Mouse (Mus musculus) hindbrain, embryonic 10.5 days (tissue): ENCODE results near the gene Slc4a1. TPM values are rescaled to one million over a fixed set of nuclear protein-coding genes. Genes with fewer than 3 reads are reported as not detected.
"Not testable (repeated sequence)": the region's sequence is repeated elsewhere in the genome, so short reads cannot be mapped to it uniquely, and the experiment has no call there.

Experiments
- DNase-seq: peaks from one replicate; pipeline ENCODE4 v3.0.0-alpha.2; 2017; ENCODE audit warnings: low spot score
- H3K27ac ChIP-seq: fragments of 300-500 bp; sonication (generic); 2 replicates; pipeline ENCODE4 v1.5.1; 2016; ENCODE audit warnings: mild to moderate bottlenecking, moderate library complexity
- H3K27me3 ChIP-seq: fragments of 300-500 bp; sonication (generic); 2 replicates; pipeline ENCODE4 v1.6.1; 2016; ENCODE audit warnings: mild to moderate bottlenecking; ENCODE audit not compliant: poor library complexity, insufficient read depth, severe bottlenecking
- H3K36me3 ChIP-seq: fragments of 300-500 bp; sonication (generic); 2 replicates; pipeline ENCODE4 v1.6.1; 2016; ENCODE audit warnings: mild to moderate bottlenecking, moderate library complexity
- H3K4me1 ChIP-seq: fragments of 300-500 bp; sonication (generic); replicated peaks from 2 replicates; pipeline ENCODE4 v1.6.1; 2016; ENCODE audit warnings: mild to moderate bottlenecking
- H3K4me3 ChIP-seq: fragments of 300-500 bp; sonication (generic); 2 replicates; pipeline ENCODE4 v1.5.1; 2016; ENCODE audit warnings: mild to moderate bottlenecking, moderate library complexity
- H3K9me3 ChIP-seq: fragments of 300-500 bp; sonication (generic); 2 replicates; pipeline ENCODE4 v1.6.1; 2016; ENCODE audit warnings: mild to moderate bottlenecking, moderate library complexity
- WGBS: fragments of 180-500 bp; shearing (Covaris S2); methylation state at CpG from one replicate; pipeline ENCODE4 v1.1.7; 2016; 5-methylcytosine and 5-hydroxymethylcytosine counted together
- polyA plus RNA-seq: library from polyadenylated mRNA; unstranded; fragments of >200 nt; fragmentation: Nextera tagmentation; extraction: Ambion mirVana; gene quantifications from 2 replicates; pipeline ENCODE4 v1.2.1, GENCODE M21; 2016

Gene Slc4a1
- polyA plus RNA-seq, 1 experiment from 2014 or later: 38.0 TPM

DNA sequence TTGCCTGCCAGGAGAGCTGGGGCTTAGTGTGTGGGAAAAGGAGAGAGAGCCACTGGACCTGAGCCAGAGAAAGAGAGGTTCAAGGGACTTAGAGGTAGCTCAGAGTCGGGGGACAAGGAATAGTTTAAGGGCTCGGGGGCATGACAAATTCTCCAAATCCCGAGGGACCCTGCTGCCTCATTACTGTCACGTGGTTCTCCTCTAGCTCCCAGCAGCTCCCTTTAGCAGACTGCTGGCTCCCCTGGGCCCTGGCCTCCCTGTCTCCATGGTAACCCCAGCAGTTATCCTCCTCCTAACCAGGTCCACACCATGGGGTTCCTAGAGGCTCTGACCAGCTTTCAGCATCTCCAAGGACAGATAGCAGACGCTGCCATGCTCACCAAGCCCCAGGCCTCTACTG is 29.2 kb upstream of the Slc4a1 start:
- H3K9me3 ChIP-seq: no peaks in the 10 kb centered on the region
- DNase-seq: peak; percentile 43
- 3% methylated on average over 5 of the region's 5 CpGs for WGBS
- H3K4me3 ChIP-seq: peak overlapping the region; percentile 65
- H3K27me3 ChIP-seq: peaks cover 64% of the 10 kb centered on the region
- H3K36me3 ChIP-seq: peaks cover 15% of the 10 kb centered on the region; the same call in 1 of the 2 replicates
- H3K4me1 ChIP-seq: peaks cover 68% of the 10 kb centered on the region
- peak overlapping the region; percentile 88; the same call in 1 of the 2 replicates for H3K27ac ChIP-seq

DNA sequence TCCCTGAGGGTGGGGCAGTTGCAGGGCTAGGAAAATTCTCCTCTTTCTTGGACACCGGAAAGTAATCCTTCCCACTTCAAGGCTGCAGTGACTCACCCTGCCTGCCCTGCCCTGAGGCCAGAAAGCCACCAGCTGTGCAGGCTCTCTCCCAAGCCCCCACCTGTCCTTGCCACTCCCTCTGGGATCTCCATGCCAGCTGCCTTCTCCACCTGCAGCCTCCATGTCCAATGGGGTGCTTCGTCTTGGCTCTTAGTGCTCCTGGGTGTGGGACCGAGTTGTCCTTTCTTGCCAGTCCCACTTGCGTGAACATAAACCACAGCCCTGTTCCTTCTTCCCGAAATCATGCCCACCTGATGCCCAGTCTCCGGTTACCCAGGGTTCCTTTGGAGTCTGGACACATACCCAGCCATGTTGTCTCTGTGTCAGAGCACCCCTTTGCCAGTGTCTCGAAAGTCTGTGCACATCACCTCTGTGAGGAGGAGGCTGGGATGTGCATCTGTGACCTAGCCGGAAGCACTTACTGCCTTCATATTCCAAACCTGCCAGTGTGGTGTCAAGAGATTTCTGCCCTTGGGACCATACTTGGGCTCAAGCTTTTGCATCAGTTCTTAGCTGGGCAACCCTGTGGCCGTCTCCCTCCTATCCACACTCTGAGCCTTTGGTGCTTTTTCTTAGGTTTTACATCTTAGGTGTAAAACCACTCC is 28.6 kb upstream of the Slc4a1 start:
- Histone ChIP-seq H3K9me3 (no peaks in the 10 kb centered on the region), H3K4me3 (peak overlapping the region; percentile 65), H3K36me3 (peaks cover 10% of the 10 kb centered on the region; the same call in 1 of the 2 replicates), H3K4me1 (peaks cover 62% of the 10 kb centered on the region), H3K27me3 (peaks cover 57% of the 10 kb centered on the region), H3K27ac (peak overlapping the region; percentile 88)
- DNase-seq: no peak
- WGBS: 78% methylated on average over 9 of the region's 9 CpGs

DNA sequence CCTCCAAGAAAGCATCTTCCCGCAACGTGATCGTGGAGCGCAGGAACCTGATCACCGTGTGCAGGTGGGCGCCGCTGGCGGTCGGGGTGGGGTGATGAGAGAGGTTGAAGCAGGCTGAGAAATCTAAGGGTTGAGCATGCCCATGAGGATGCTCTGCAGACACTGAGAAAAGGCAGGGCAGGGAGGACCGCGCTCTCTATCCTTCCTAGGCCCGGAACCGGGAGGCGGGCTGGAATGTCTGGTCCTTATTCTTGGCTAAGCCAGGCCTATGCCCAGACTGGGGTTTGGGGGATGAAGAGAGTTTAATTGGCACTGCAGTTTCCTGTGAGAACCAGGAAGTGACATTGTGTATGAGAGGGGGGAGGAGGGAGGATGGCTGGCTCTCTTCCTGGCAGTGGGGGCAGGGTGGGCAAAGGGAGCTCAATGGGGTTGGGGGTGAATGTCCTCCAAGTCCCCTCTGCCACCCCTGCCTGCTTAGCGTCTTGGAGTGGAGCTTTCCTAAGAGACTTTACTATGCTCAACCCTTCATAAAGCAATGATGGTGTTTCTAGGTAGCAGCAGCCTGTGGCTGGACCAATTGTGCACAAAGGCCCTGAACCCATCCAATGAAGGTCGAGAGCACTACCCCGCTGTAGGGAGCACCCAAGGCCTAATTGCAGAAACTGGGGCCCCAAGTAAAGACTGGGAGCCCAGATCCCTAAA is 27.9 kb upstream of the Slc4a1 start:
- H3K9me3 ChIP-seq: no peaks in the 10 kb centered on the region
- peaks cover 55% of the 10 kb centered on the region for H3K4me1 ChIP-seq
- peaks cover 50% of the 10 kb centered on the region for H3K27me3 ChIP-seq
- no peak for DNase-seq
- peaks cover 3% of the 10 kb centered on the region; the same call in 1 of the 2 replicates for H3K36me3 ChIP-seq
- peak overlapping the region; percentile 65 for H3K4me3 ChIP-seq
- H3K27ac ChIP-seq: peak overlapping the region; percentile 88
- 12% methylated on average over 17 of the region's 17 CpGs for WGBS

DNA sequence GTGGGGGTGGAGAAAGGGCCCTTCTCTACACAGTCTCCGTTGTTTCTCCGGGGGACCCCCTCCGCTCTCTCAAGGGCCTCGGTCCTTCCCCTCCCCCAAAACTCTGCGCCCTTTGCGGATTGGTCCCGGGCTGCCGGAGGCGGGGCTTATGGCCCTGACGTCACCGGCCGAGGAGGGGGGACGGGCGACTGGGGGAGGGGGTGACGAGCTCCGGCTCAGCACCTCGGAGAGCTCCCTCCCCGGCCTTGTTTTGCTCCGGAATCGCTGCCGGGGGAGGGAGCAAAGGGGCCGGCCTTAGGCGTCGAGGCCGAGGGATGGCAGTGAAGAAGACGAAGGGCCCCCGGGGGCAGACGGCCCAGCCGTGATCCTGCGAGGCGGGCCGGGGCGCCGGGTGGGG is 27.2 kb upstream of the Slc4a1 start, which contains the start of gene Rundc3a:
Gene Rundc3a, plus strand, starts transcription at position 166 of the 397 bp plus-strand sequence.
- Histone ChIP-seq H3K4me3 (peak within 1 kb of the TSS; percentile 65), H3K9me3 (no peaks in the 10 kb centered on the region), H3K36me3 (no peaks in the 10 kb centered on the region), H3K27ac (peak within 1 kb of the TSS; percentile 88), H3K27me3 (peaks cover 44% of the 10 kb centered on the region), H3K4me1 (peaks cover 55% of the 10 kb centered on the region)
- WGBS: under 1% methylated on average over 34 of the region's 34 CpGs
- DNase-seq: peak; percentile 93

DNA sequence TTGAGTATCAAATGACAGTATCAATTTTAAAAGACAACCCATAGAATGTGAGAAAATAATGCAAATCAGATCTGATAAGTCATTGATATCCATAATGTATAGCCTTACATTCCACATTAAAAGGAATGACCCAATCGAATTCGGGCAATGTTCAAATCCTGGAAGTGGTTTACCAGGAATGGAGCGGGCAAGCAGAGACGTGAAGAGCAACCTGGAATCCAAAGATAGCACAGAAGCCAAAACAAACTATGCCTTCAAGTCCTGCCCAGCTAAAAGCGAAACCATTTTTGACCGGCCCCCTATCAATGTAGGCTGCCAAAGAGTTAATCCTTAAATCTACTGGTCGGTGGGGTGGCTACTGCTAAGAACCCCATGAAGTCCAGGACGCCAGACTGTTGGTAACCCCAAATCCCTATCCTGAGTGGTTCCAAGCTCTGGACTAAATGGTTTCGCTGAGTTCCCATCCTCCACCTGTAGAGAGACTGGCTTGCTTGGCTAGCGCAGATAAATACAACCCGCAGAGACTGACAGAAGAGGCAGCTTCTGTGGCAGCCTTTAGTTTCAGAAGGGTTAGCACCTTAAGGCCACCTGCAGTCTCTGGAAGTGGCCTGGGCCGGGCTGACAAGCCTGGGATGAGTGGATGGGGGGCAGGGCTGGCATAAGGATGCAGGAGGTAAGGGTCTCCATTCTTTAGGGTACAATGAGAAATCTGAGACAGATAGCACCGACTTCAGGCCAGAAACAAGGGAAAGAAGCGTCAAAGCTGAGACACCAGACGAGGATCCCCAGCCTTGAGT is 26.6 kb upstream of the Slc4a1 start:
- Histone ChIP-seq H3K4me3 (peak overlapping the region; percentile 65), H3K27ac (peak overlapping the region; percentile 88), H3K9me3 (no peaks in the 10 kb centered on the region), H3K4me1 (peaks cover 52% of the 10 kb centered on the region), H3K27me3 (peaks cover 38% of the 10 kb centered on the region), H3K36me3 (no peaks in the 10 kb centered on the region)
- 19% methylated on average over 15 of the region's 15 CpGs for WGBS
- no peak for DNase-seq

DNA sequence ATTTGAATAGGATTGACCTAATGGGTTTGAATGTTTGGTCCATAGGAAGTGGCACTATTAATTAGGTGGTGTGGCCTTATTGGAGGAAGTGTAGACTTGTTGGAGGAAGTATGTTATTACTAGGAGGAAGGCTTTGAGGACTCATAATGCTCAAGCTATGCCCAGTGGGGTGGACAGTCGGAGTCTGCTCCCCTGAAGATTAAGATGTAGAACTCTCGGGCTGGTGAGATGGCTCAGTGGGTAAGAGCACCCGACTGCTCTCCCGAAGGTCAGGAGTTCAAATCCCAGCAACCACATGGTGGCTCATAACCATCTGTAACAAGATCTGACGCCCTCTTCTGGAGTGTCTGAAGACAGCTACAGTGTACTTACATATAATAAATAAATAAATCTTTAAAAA is 23.4 kb upstream of the Slc4a1 start:
- 92% methylated on average over 4 of the region's 5 CpGs for WGBS
- not testable (repeated sequence) for DNase-seq, H3K27ac ChIP-seq, H3K36me3 ChIP-seq, H3K9me3 ChIP-seq, H3K4me3 ChIP-seq, H3K27me3 ChIP-seq
- H3K4me1 ChIP-seq: peaks cover 21% of the 10 kb centered on the region

DNA sequence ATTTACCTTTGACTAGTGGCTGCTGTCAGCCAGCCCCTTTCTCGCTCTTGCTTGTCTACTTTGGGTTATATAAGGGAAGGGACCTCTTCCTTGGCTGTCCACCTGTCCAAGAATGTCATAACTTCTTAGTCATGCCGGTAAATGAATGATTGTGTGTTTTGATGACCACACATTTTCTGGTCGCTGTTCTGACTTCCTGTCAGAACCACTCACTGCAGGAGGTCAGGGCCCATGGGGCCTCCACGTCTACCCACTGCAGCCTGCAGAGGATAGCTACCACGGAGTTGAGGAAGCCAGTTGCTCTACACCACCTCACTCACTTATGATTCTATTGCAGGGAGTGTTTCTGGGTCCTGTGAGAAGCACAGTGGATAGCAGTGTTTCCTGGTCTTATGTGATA is 20.1 kb upstream of the Slc4a1 start:
- H3K4me1 ChIP-seq: peaks cover 7% of the 10 kb centered on the region; the same call in 1 of the 2 replicates
- H3K9me3 ChIP-seq: no peaks in the 10 kb centered on the region
- no peak for DNase-seq
- no peak overlapping the region for H3K27ac ChIP-seq
- WGBS: 64% methylated on average over 5 of the region's 5 CpGs
- H3K36me3 ChIP-seq: no peaks in the 10 kb centered on the region
- no peaks in the 10 kb centered on the region; the same call in 1 of the 2 replicates for H3K27me3 ChIP-seq
- H3K4me3 ChIP-seq: no peak overlapping the region

DNA sequence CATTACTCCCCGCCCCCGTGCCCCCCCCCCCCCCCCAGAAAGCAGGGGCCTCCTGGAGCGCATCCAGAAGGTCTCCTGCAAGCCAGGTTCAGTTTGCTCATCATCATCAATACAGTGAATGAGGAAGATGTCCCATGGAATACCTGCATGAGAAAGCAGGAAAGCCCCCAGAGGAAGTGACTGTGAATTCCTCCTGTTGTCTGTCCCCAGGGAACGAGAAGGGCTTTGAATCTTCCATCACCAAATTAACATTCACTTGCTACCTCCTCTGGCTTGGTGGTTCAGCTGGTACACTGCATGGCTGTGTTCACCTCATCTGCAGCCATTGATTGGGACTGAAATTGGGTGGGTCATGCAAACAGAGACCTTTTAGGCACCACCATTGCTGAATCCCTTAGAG is 19.1 kb upstream of the Slc4a1 start:
- no peak for DNase-seq
- Histone ChIP-seq H3K9me3 (no peaks in the 10 kb centered on the region), H3K27ac (no peak overlapping the region), H3K4me1 (peaks cover 7% of the 10 kb centered on the region; the same call in 1 of the 2 replicates), H3K4me3 (no peak overlapping the region), H3K36me3 (no peaks in the 10 kb centered on the region), H3K27me3 (no peaks in the 10 kb centered on the region)
- 55% methylated on average over 4 of the region's 4 CpGs for WGBS

DNA sequence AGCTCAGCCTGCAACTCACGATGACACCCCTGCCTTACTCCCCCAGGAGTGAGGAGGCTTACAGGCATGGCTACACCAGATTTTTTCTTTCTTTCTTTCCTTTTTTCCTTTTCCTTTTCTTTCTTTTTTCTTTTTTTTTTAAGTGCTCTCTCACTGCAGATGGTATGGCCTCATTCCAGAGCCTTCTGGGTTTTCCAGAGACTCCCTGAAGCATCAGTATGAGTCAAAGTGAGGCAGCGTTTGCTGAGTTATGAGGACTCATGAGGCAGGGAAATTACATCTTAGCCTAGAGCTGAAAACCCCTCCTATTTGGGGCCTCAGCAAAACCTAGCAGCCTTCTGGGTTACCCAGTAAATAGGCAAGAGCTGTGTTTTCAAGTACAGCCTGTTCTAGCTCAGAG is 18.4 kb upstream of the Slc4a1 start:
- 87% methylated on average over 2 of the region's 2 CpGs for WGBS
- DNase-seq: no peak
- Histone ChIP-seq H3K4me3 (no peak overlapping the region), H3K36me3 (no peaks in the 10 kb centered on the region), H3K9me3 (no peaks in the 10 kb centered on the region), H3K4me1 (peaks cover 7% of the 10 kb centered on the region; the same call in 1 of the 2 replicates), H3K27ac (no peak overlapping the region), H3K27me3 (no peaks in the 10 kb centered on the region)

DNA sequence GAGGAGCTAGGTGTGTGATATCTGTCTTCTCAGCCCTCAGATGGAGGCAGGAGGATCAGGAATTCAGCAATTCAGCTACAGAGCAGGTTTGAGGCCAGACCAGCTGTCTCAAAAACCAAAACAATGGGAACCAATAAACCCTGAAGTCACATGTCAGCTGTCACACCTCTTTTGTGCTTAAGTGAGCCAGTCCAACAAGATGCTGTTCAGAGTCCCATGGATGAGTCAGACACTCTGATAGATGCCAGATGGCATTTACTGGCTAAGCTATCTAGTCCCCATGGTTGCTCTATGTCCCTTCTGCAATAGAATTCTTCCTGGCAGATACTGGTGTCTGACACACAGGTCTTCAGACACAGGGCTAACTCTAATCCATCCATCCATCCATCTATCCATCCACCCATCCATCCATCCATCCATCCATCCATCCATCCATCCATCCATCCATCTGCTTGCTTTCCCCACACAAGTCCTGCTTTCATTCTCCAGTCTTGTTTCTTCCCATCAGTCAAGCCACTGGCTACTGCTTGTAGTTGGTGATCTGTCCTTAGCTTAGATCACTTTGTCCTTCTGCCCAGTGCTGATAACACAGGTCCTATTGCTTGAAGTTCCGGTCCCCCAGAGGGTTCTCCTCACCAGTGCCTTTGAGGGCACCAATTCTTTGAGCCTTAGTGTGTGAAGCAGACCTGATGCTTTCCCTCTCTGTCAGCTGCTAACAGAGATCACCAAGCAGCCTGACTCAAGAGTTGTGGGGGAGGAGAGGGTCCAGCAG is 17.5 kb upstream of the Slc4a1 start:
- H3K27me3 ChIP-seq: no peaks in the 10 kb centered on the region
- DNase-seq: no peak
- no peak overlapping the region for H3K27ac ChIP-seq
- WGBS: 96% methylated on average over 1 of the region's 1 CpGs
- H3K36me3 ChIP-seq: no peaks in the 10 kb centered on the region
- no peaks in the 10 kb centered on the region for H3K9me3 ChIP-seq
- H3K4me1 ChIP-seq: peaks cover 7% of the 10 kb centered on the region; the same call in 1 of the 2 replicates
- no peak overlapping the region for H3K4me3 ChIP-seq

DNA sequence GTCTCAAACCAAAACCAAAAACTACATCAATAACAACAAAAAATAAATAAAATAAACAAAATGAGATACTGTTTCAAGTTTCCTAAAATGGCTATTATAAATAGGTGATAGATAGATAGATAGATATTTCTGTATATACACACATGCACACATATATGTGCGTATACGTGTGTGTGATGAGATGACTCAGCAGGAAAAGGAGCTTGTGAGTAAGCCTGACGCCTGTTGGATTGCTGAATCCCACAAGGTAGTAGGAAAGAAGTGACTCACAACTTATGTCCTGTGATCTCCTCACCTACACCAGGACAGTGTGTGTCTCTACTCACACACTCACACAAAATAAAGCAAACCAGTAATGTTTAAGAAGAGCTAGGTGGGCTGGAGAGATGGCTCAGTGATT is 16.8 kb upstream of the Slc4a1 start:
- Histone ChIP-seq H3K27ac (no peak overlapping the region), H3K27me3 (no peaks in the 10 kb centered on the region), H3K4me3 (no peak overlapping the region), H3K4me1 (peaks cover 7% of the 10 kb centered on the region; the same call in 1 of the 2 replicates), H3K36me3 (no peaks in the 10 kb centered on the region), H3K9me3 (no peaks in the 10 kb centered on the region)
- DNase-seq: no peak
- WGBS: 86% methylated on average over 3 of the region's 3 CpGs
